Mouse (Mus musculus) CH12.LX (cell line): ENCODE measurements around the gene Mgll. TPM values are rescaled to one million over a fixed set of nuclear protein-coding genes. Genes with fewer than 3 reads are reported as not detected.

Source experiments
- DNase-seq: peaks from one replicate; pipeline ENCODE4 v3.0.0-alpha.2; 2013; ENCODE audit errors: extremely low read depth
- H3K27ac ChIP-seq: 2 replicates; pipeline ENCODE4 v1.5.1; 2012; ENCODE audit warnings: low read depth, mild to moderate bottlenecking, control low read depth, moderate library complexity; ENCODE audit not compliant: insufficient read depth
- H3K27me3 ChIP-seq: replicated peaks from 2 replicates; pipeline ENCODE3; 2012; ENCODE audit warnings: inconsistent platforms
- H3K36me3 ChIP-seq, 2 experiments: replicated peaks in 1 of 2; 2 replicates each; pipeline versions ENCODE3 to v1.6.1; 2012; ENCODE audit warnings: inconsistent platforms in 1 of 2, low read length in 1 of 2, mild to moderate bottlenecking in 1 of 2, mixed read lengths in 1 of 2, moderate library complexity in 1 of 2; ENCODE audit not compliant: control insufficient read depth in 1 of 2, insufficient read depth in 1 of 2
- H3K4me1 ChIP-seq, 2 experiments: 2 replicates each; pipeline ENCODE4 v1.6.1; 2012; ENCODE audit warnings: inconsistent platforms in 1 of 2, moderate library complexity in 1 of 2; ENCODE audit not compliant: insufficient read depth in 2 of 2, control insufficient read depth in 1 of 2
- H3K4me2 ChIP-seq: 2 replicates; pipeline ENCODE4 v1.6.1; 2012; ENCODE audit warnings: low read depth, mild to moderate bottlenecking, control low read depth; ENCODE audit not compliant: poor library complexity, insufficient read depth, severe bottlenecking
- H3K4me3 ChIP-seq, 3 experiments: fragments of 150-350 bp in 1 of 3; sonication (generic) in 1 of 3; replicated peaks in 1 of 3; 2 replicates each; pipeline versions ENCODE3 to v1.5.1; 2011 to 2012; ENCODE audit warnings: low read depth in 2 of 3, low read length in 2 of 3, mild to moderate bottlenecking in 2 of 3, moderate library complexity in 2 of 3, control low read depth in 1 of 3, improper control_type of control experiment in 1 of 3, inconsistent platforms in 1 of 3, mixed read lengths in 1 of 3; ENCODE audit not compliant: poor library complexity in 1 of 3
- H3K79me2 ChIP-seq: replicated peaks from 2 replicates; pipeline ENCODE4 v1.6.1; 2012; ENCODE audit warnings: mild to moderate bottlenecking, moderate library complexity; ENCODE audit not compliant: control insufficient read depth, poor library complexity, insufficient read depth, severe bottlenecking; ENCODE audit errors: extremely low read depth
- H3K9ac ChIP-seq: 2 replicates; pipeline ENCODE4 v1.6.1; 2012; ENCODE audit warnings: low read depth, mild to moderate bottlenecking, control low read depth, moderate library complexity; ENCODE audit not compliant: insufficient read depth
- H3K9me3 ChIP-seq: replicated peaks from 2 replicates; pipeline ENCODE3; 2012; ENCODE audit warnings: low read length, inconsistent platforms, mixed read lengths
- CHD2 ChIP-seq: IDR thresholded peaks from 2 replicates; pipeline ENCODE4 v1.6.1; 2011; ENCODE audit warnings: low read length, improper control_type of control experiment
- CTCF ChIP-seq, 2 experiments: IDR thresholded peaks in 1 of 2; conservative IDR thresholded peaks in 1 of 2; 2 replicates each; pipeline ENCODE4 v1.5.1; 2011 to 2012; ENCODE audit warnings: low read depth in 2 of 2, low read length in 2 of 2, improper control_type of control experiment in 1 of 2, inconsistent platforms in 1 of 2, mild to moderate bottlenecking in 1 of 2, moderate library complexity in 1 of 2
- ELF1 ChIP-seq: IDR thresholded peaks from 2 replicates; pipeline ENCODE4 v1.6.1; 2014; ENCODE audit warnings: low read depth, mild to moderate bottlenecking, inconsistent platforms, low read length, improper control_type of control experiment
- EP300 ChIP-seq: IDR thresholded peaks from 2 replicates; pipeline ENCODE4 v1.6.1; 2011; ENCODE audit warnings: low read length, improper control_type of control experiment
- ETS1 ChIP-seq: conservative IDR thresholded peaks from 2 replicates; pipeline ENCODE4 v1.6.1; 2012; ENCODE audit warnings: low read depth, mild to moderate bottlenecking, inconsistent platforms, low read length, improper control_type of control experiment, moderate library complexity
- GABPA ChIP-seq: IDR thresholded peaks from 2 replicates; pipeline ENCODE4 v1.6.1; 2012; ENCODE audit warnings: low read depth, low read length, improper control_type of control experiment, inconsistent platforms; ENCODE audit not compliant: insufficient replicate concordance
- HCFC1 ChIP-seq: IDR thresholded peaks from 2 replicates; pipeline ENCODE4 v1.6.1; 2012; ENCODE audit warnings: low read depth, mild to moderate bottlenecking, inconsistent platforms, low read length, improper control_type of control experiment
- JUND ChIP-seq: conservative IDR thresholded peaks from 2 replicates; pipeline ENCODE4 v1.6.1; 2011; ENCODE audit warnings: low read depth, low read length, improper control_type of control experiment
- KAT2A ChIP-seq: IDR thresholded peaks from 2 replicates; pipeline ENCODE4 v1.6.1; 2012; ENCODE audit warnings: low read length, improper control_type of control experiment, inconsistent platforms; ENCODE audit not compliant: insufficient replicate concordance
- MAFK ChIP-seq: IDR thresholded peaks from 2 replicates; pipeline ENCODE4 v1.6.1; 2011; ENCODE audit warnings: low read length, improper control_type of control experiment; ENCODE audit not compliant: insufficient replicate concordance
- MAX ChIP-seq: IDR thresholded peaks from 2 replicates; pipeline ENCODE4 v1.6.1; 2011; ENCODE audit warnings: low read length, improper control_type of control experiment
- MEF2A ChIP-seq: IDR thresholded peaks from 2 replicates; pipeline ENCODE4 v1.6.1; 2014; ENCODE audit warnings: low read depth, mild to moderate bottlenecking, inconsistent platforms, low read length, improper control_type of control experiment, borderline replicate concordance
- MXI1 ChIP-seq: IDR thresholded peaks from 2 replicates; pipeline ENCODE4 v1.6.1; 2011; ENCODE audit warnings: mild to moderate bottlenecking, low read depth, low read length, improper control_type of control experiment
- MYC ChIP-seq: IDR thresholded peaks from 2 replicates; pipeline ENCODE4 v1.6.1; 2011; ENCODE audit warnings: low read depth, mild to moderate bottlenecking, improper control_type of control experiment, low read length
- NRF1 ChIP-seq: IDR thresholded peaks from 2 replicates; pipeline ENCODE4 v1.6.1; 2014; ENCODE audit warnings: low read depth, mild to moderate bottlenecking, inconsistent platforms, low read length, improper control_type of control experiment, moderate library complexity
- PAX5 ChIP-seq: IDR thresholded peaks from 2 replicates; pipeline ENCODE4 v1.6.1; 2012; ENCODE audit warnings: low read length, inconsistent platforms, mixed read lengths
- POLR2A ChIP-seq: IDR thresholded peaks from 2 replicates; pipeline ENCODE4 v1.6.1; 2011; ENCODE audit warnings: low read depth, mild to moderate bottlenecking, improper control_type of control experiment, low read length
- POLR2AphosphoS2 ChIP-seq: IDR thresholded peaks from 2 replicates; pipeline ENCODE4 v1.6.1; 2011; ENCODE audit warnings: low read depth, low read length, improper control_type of control experiment
- RAD21 ChIP-seq: IDR thresholded peaks from 2 replicates; pipeline ENCODE4 v1.6.1; 2011; ENCODE audit warnings: low read depth, mild to moderate bottlenecking, low read length, improper control_type of control experiment, moderate library complexity
- RCOR1 ChIP-seq: conservative IDR thresholded peaks from 2 replicates; pipeline ENCODE4 v1.6.1; 2012; ENCODE audit warnings: low read depth, mild to moderate bottlenecking, inconsistent platforms, low read length, improper control_type of control experiment
- SIN3A ChIP-seq: IDR thresholded peaks from 2 replicates; pipeline ENCODE4 v1.6.1; 2012; ENCODE audit warnings: low read length, improper control_type of control experiment, inconsistent platforms
- SMC3 ChIP-seq: IDR thresholded peaks from 2 replicates; pipeline ENCODE4 v1.6.1; 2011; ENCODE audit warnings: low read depth, low read length, improper control_type of control experiment
- TBP ChIP-seq: conservative IDR thresholded peaks from 2 replicates; pipeline ENCODE4 v1.6.1; 2011; ENCODE audit warnings: low read depth, low read length, improper control_type of control experiment
- TCF12 ChIP-seq: IDR thresholded peaks from 2 replicates; pipeline ENCODE4 v1.6.1; 2014; ENCODE audit warnings: low read depth, mild to moderate bottlenecking, inconsistent platforms, low read length, improper control_type of control experiment
- USF1 ChIP-seq: IDR thresholded peaks from 2 replicates; pipeline ENCODE4 v1.6.1; 2014; ENCODE audit warnings: low read depth, mild to moderate bottlenecking, inconsistent platforms, low read length, improper control_type of control experiment
- USF2 ChIP-seq: conservative IDR thresholded peaks from 2 replicates; pipeline ENCODE4 v1.6.1; 2011; ENCODE audit warnings: low read depth, low read length, improper control_type of control experiment
- ZMIZ1 ChIP-seq: IDR thresholded peaks from 2 replicates; pipeline ENCODE4 v1.6.1; 2012; ENCODE audit warnings: low read depth, mild to moderate bottlenecking, inconsistent platforms, low read length, improper control_type of control experiment
- ZNF384 ChIP-seq: IDR thresholded peaks from 2 replicates; pipeline ENCODE4 v1.6.1; 2012; ENCODE audit warnings: low read depth, low read length, improper control_type of control experiment, inconsistent platforms
- dilution Hi-C: fragments of 300-500 bp; cut with MboI; formaldehyde crosslinking; loops from 2 replicates; pipeline ENCODE4 v1.14.3; 2020; ENCODE audit warnings: low sequenced_read_pairs; ENCODE audit not compliant: extremely low pct_unique_long_range_greater_than_20kb, extremely low pct_ligation_motif_present
- in situ Hi-C: fragments of 300-500 bp; cut with MboI; formaldehyde crosslinking; loops from 3 replicates; pipeline ENCODE4 v1.14.3; 2019; ENCODE audit warnings: low sequenced_read_pairs, low pct_ligation_motif_present, low pct_unique_long_range_greater_than_20kb, mixed read lengths
- polyA plus RNA-seq: library from polyadenylated mRNA; unstranded; fragments of >175 nt; gene quantifications from 2 replicates; pipeline ENCODE4 v1.2.1, GENCODE M21; 2012; ENCODE audit warnings: low read depth; ENCODE audit not compliant: insufficient read length
- total RNA-seq, 2 experiments: library from RNA; depleted of rRNA; stranded (reverse); fragments of 300-350 nt in 1 of 2; fragments of >200 nt in 1 of 2; gene quantifications; 2 replicates each; pipeline ENCODE4 v1.2.3; 2012 to 2014

Mgll gene
- total and polyA plus RNA-seq, 3 experiments = 60.8 to 81.1 (median 76.5) TPM

- no peaks in the 10 kb centered on the region for H3K27me3 ChIP-seq
- dilution Hi-C loops = no loop called here
Observed at GRCm38 (mm10) chr6:88821901-88822300, 97.7 kb downstream of the Mgll start.

GRCm38 (mm10) chr6:88824183-88824582 is 100.0 kb downstream of the Mgll start:
- DNase-seq = no peak
- Histone ChIP-seq H3K4me1 (peaks cover 33 to 76% of the 10 kb centered on the region in 2 experiments), H3K36me3 (peaks cover 70 to 79% of the 10 kb centered on the region in 2 experiments), H3K4me2 (no peak overlapping the region), H3K27me3 (no peaks in the 10 kb centered on the region), H3K9ac (no peak overlapping the region), H3K79me2 (no peaks in the 10 kb centered on the region), H3K27ac (no peak overlapping the region), H3K9me3 (no peaks in the 10 kb centered on the region), H3K4me3 (no peak overlapping the region)
- dilution Hi-C loops (no loop called here), in situ Hi-C loops (no loop called here)
- TF ChIP-seq NRF1 (no peak), MAFK (no peak), PAX5 (no peak), CTCF (conservative IDR thresholded peaks at IDR 0.05 in 1 of 2, IDR thresholded peaks at IDR 0.05 in 1 of 2; ENCODE audit: low read depth in 2 of 2, low read length in 2 of 2) (no peak), RAD21 (no peak), TCF12 (no peak), USF1 (no peak), KAT2A (no peak), MXI1 (no peak), POLR2A (no peak), ELF1 (no peak), JUND (no peak), ZNF384 (no peak), POLR2AphosphoS2 (no peak), MYC (no peak), CHD2 (no peak), MAX (no peak), EP300 (no peak), HCFC1 (no peak), ZMIZ1 (no peak)

More at GRCm38 (mm10) chr6:88821901-88822300, 97.7 kb downstream of the Mgll start:
- TF ChIP-seq HCFC1 = no peak
- no peak for TF ChIP-seq USF1
- no peak for TF ChIP-seq CHD2
- no peak for TF ChIP-seq GABPA
- no peak for TF ChIP-seq SIN3A
- no peak for TF ChIP-seq TCF12
- no peak for TF ChIP-seq TBP
- no peak for TF ChIP-seq JUND
- TF ChIP-seq ETS1 = no peak
- TF ChIP-seq MAX = no peak
- no peak for TF ChIP-seq SMC3
- no peak for TF ChIP-seq ZMIZ1
- TF ChIP-seq RCOR1 = no peak
- no peak for TF ChIP-seq POLR2A
- no peak for TF ChIP-seq MXI1
- TF ChIP-seq NRF1 = no peak
- TF ChIP-seq MEF2A = no peak
- TF ChIP-seq USF2 = no peak
- TF ChIP-seq POLR2AphosphoS2 = no peak
- Histone ChIP-seq H3K9me3 (no peaks in the 10 kb centered on the region), H3K9ac (no peak overlapping the region), H3K4me3 (no peak overlapping the region), H3K4me2 (no peak overlapping the region), H3K27ac (no peak overlapping the region), H3K4me1 (peaks cover 19 to 76% of the 10 kb centered on the region in 2 experiments), H3K79me2 (no peaks in the 10 kb centered on the region), H3K36me3 (peaks cover 88 to 97% of the 10 kb centered on the region in 2 experiments)
- DNase-seq = no peak
- in situ Hi-C loops = no loop called here
